Mouse (Mus musculus) effector memory CD4-positive, alpha-beta T cell, adult 7 months (primary cell): ENCODE measurements around the gene Sorcs2. TPM values are rescaled to one million over a fixed set of nuclear protein-coding genes. Genes with fewer than 3 reads are reported as not detected.

Experiments used
- polyA plus RNA-seq: library from polyadenylated mRNA; unstranded; fragments of 100-300 nt; shearing (Covaris generic); gene quantifications from one replicate; pipeline ENCODE4 v1.2.1, GENCODE M21; 2017

Sorcs2 gene
- polyA plus RNA-seq: not detected

GRCm38 (mm10) chr5:36397837-36398282 lies at the start of gene Sorcs2:
Sorcs2 (minus strand) TSS chr5:36398139.

GRCm38 (mm10) chr5:36203916-36204315 lies 194.0 kb downstream of the Sorcs2 start, which contains the start of gene Psapl1:
Psapl1 (plus strand) TSS chr5:36204021.

Other genes starting within 250 kb of the Sorcs2 start
- not detected for gene Psapl1, start 194.1 kb downstream of the Sorcs2 start, polyA plus RNA-seq
- gene Grpel1, start 66.9 kb upstream of the Sorcs2 start, polyA plus RNA-seq: 29.2 TPM
- 21.8 TPM for gene Tada2b, start 86.1 kb upstream of the Sorcs2 start, polyA plus RNA-seq
- 0.11 TPM for gene Ccdc96, start 86.4 kb upstream of the Sorcs2 start, polyA plus RNA-seq
- 44.5 TPM for gene Tbc1d14, start 195.1 kb upstream of the Sorcs2 start, polyA plus RNA-seq